Mouse (Mus musculus) kidney, embryonic 14.5 days (tissue): ENCODE measurements at regions not wholly inside any gene's neighbourhood (a gene's known extent, or its start where the extent isn't known, plus 50 kb on each side); places are given as distances from the start of the nearest gene placed in this dataset.

Experiments used
- ATAC-seq: fragments of 200-750 bp; cut with Nextera tagmentation; 2 replicates; pipeline ENCODE4 v1.8.0; 2017; ENCODE audit warnings: moderate number of reproducible peaks, mild to moderate bottlenecking, moderate TSS enrichment, moderate library complexity; ENCODE audit not compliant: low FRiP score, low TSS enrichment
- H3K27ac ChIP-seq: fragments of 300-500 bp; sonication (generic); 2 replicates; pipeline ENCODE4 v1.5.1; 2014; ENCODE audit warnings: low read depth, mild to moderate bottlenecking, low read length, moderate library complexity, mixed read lengths
- H3K27me3 ChIP-seq: fragments of 300-500 bp; sonication (generic); 2 replicates; pipeline ENCODE4 v1.6.1; 2014; ENCODE audit warnings: mild to moderate bottlenecking, low read length; ENCODE audit not compliant: control insufficient read depth, insufficient read depth
- H3K36me3 ChIP-seq: fragments of 300-500 bp; sonication (generic); 2 replicates; pipeline ENCODE4 v1.6.1; 2014; ENCODE audit warnings: low read length, mixed read lengths; ENCODE audit not compliant: control insufficient read depth, insufficient read depth
- H3K4me1 ChIP-seq: fragments of 300-500 bp; sonication (generic); 2 replicates; pipeline ENCODE4 v1.6.1; 2014; ENCODE audit warnings: low read length, mixed read lengths; ENCODE audit not compliant: control insufficient read depth, insufficient read depth
- H3K4me2 ChIP-seq: fragments of 300-500 bp; sonication (generic); replicated peaks from 2 replicates; pipeline ENCODE4 v1.6.1; 2014; ENCODE audit warnings: low read depth, mild to moderate bottlenecking, low read length
- H3K4me3 ChIP-seq: fragments of 300-500 bp; sonication (generic); 2 replicates; pipeline ENCODE4 v1.5.1; 2014; ENCODE audit warnings: mild to moderate bottlenecking, low read length
- H3K9ac ChIP-seq: fragments of 300-500 bp; sonication (generic); 2 replicates; pipeline ENCODE4 v1.6.1; 2014; ENCODE audit warnings: low read depth, mild to moderate bottlenecking, low read length, moderate library complexity
- H3K9me3 ChIP-seq: fragments of 300-500 bp; sonication (generic); 2 replicates; pipeline ENCODE4 v1.6.1; 2016; ENCODE audit warnings: low read length; ENCODE audit not compliant: control insufficient read depth
- WGBS: fragments of 180-500 bp; shearing (Covaris S2); extraction: QIAGEN DNeasy Blood & Tissue Kit; methylation state at CpG from one replicate; pipeline ENCODE4 v1.1.7; 2014; 5-methylcytosine and 5-hydroxymethylcytosine counted together

- no peaks in the 10 kb centered on the region for H3K4me1 ChIP-seq
- no peak overlapping the region for H3K4me2 ChIP-seq
- 0 out of 2 replicates have a peak, but pooled peaks have one; percentile 43 for ATAC-seq
- no peak overlapping the region for H3K4me3 ChIP-seq
- no peak overlapping the region for H3K9ac ChIP-seq
- H3K27me3 ChIP-seq, result no peaks in the 10 kb centered on the region
- no peak overlapping the region for H3K27ac ChIP-seq
- no peaks in the 10 kb centered on the region for H3K36me3 ChIP-seq
- 10% methylated on average over 8 of the region's 8 CpGs for WGBS
- no peaks in the 10 kb centered on the region for H3K9me3 ChIP-seq
Measured at GRCm38 (mm10) chr4:131656034-131656433, 182.1 kb downstream of the Ptpru start.

GRCm38 (mm10) chr4:131657922-131658321 lies 180.2 kb downstream of the Ptpru start:
- no peak for ATAC-seq
- no peaks in the 10 kb centered on the region for H3K27me3 ChIP-seq
- H3K36me3 ChIP-seq, result no peaks in the 10 kb centered on the region
- H3K4me1 ChIP-seq, result no peaks in the 10 kb centered on the region
- H3K4me3 ChIP-seq, result no peak overlapping the region
- H3K27ac ChIP-seq, result no peak overlapping the region
- no peak overlapping the region for H3K4me2 ChIP-seq
- no peak overlapping the region for H3K9ac ChIP-seq
- 11% methylated on average over 10 of the region's 10 CpGs for WGBS
- no peaks in the 10 kb centered on the region for H3K9me3 ChIP-seq

DNA sequence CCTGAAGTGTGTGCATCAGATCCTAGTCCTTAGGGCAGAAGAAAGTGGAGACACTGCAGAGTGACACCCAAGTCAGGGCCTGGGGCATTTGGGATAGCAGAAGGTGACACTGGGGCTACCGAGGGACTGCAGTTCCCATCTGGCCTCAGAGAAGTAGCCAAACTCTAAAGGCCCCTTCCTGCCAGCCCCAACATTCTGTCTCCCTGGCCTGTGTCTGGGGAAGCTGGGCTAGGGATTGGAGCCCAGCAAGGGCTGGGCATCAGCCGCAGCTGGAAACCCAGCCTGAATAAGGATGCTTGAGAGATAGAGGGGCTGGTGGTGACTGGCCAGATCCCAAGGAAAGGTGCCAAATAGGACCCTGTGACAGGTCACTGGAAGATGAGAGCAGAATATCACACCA lies 177.2 kb downstream of the Ptpru start:
- ATAC-seq, result no peak
- Histone ChIP-seq H3K4me2 (no peak overlapping the region), H3K9me3 (no peaks in the 10 kb centered on the region), H3K9ac (no peak overlapping the region), H3K36me3 (no peaks in the 10 kb centered on the region), H3K4me3 (no peak overlapping the region), H3K27ac (no peak overlapping the region), H3K4me1 (no peaks in the 10 kb centered on the region), H3K27me3 (no peaks in the 10 kb centered on the region)
- 84% methylated on average over 2 of the region's 2 CpGs for WGBS

- WGBS, result 39% methylated on average over 11 of the region's 11 CpGs
- Histone ChIP-seq H3K9me3 (no peaks in the 10 kb centered on the region), H3K9ac (no peak overlapping the region), H3K4me1 (no peaks in the 10 kb centered on the region), H3K27ac (no peak overlapping the region), H3K27me3 (no peaks in the 10 kb centered on the region), H3K4me3 (no peak overlapping the region), H3K4me2 (no peak overlapping the region), H3K36me3 (no peaks in the 10 kb centered on the region)
- no peak for ATAC-seq
Measured at GRCm38 (mm10) chr4:131671784-131672515, 166.1 kb downstream of the Ptpru start.

DNA sequence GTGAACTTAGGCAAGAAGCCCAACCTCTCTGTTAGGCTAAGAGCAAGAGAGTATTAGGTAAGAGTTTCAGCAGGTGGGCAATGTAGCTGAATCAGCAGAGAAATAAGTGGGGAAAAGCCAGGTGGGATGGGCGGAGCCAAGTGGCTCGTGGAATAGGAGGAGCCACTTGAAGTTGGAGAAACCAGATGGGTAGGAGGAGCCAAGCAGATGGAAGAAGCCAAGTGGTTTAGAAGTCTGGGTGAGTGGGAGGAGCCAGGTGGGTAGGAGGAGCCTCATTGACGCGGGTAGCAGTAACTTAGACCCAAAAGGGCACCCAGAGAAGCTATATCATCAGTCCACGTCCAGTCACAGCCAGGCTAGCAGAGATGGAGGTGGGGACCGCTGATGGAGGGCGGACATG lies 160.1 kb downstream of the Ptpru start:
- Histone ChIP-seq H3K27ac (no peak overlapping the region), H3K4me3 (no peak overlapping the region), H3K4me1 (no peaks in the 10 kb centered on the region), H3K36me3 (no peaks in the 10 kb centered on the region), H3K27me3 (no peaks in the 10 kb centered on the region), H3K9ac (no peak overlapping the region), H3K4me2 (no peak overlapping the region), H3K9me3 (no peaks in the 10 kb centered on the region)
- ATAC-seq, result no peak
- 85% methylated on average over 7 of the region's 7 CpGs for WGBS

DNA sequence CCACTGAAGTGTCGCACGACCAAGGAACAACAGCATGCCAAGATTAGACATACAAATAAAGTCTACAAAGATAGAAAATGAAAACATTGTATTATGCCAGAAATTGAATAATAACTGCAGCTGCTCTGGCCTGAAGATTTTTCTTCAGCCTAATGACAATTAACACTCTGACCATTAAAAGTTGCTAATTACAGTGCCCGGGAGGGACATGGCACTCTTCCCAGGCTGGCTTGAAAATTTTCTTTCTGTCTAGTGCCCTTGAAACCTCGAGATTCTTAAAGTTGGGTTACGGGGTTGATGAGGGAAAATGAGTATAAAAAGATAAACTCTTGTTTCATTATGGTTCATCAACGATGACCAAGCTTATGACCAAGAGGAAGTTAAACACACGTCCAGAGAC lies 154.9 kb downstream of the Ptpru start:
- WGBS, result 84% methylated on average over 7 of the region's 7 CpGs
- Histone ChIP-seq H3K4me3 (no peak overlapping the region), H3K36me3 (no peaks in the 10 kb centered on the region), H3K27me3 (no peaks in the 10 kb centered on the region), H3K9me3 (no peaks in the 10 kb centered on the region), H3K27ac (no peak overlapping the region), H3K9ac (no peak overlapping the region), H3K4me2 (no peak overlapping the region), H3K4me1 (no peaks in the 10 kb centered on the region)
- ATAC-seq, result no peak

- H3K4me2 ChIP-seq, result no peak overlapping the region
- H3K9me3 ChIP-seq, result no peaks in the 10 kb centered on the region
- ATAC-seq, result no peak
- no peaks in the 10 kb centered on the region for H3K36me3 ChIP-seq
- no peak overlapping the region for H3K27ac ChIP-seq
- no peaks in the 10 kb centered on the region for H3K4me1 ChIP-seq
- no peak overlapping the region for H3K9ac ChIP-seq
- H3K27me3 ChIP-seq, result no peaks in the 10 kb centered on the region
- WGBS, result 95% methylated on average over 4 of the region's 4 CpGs
- no peak overlapping the region for H3K4me3 ChIP-seq
Measured at GRCm38 (mm10) chr4:131685544-131685943, 152.5 kb downstream of the Ptpru start.

DNA sequence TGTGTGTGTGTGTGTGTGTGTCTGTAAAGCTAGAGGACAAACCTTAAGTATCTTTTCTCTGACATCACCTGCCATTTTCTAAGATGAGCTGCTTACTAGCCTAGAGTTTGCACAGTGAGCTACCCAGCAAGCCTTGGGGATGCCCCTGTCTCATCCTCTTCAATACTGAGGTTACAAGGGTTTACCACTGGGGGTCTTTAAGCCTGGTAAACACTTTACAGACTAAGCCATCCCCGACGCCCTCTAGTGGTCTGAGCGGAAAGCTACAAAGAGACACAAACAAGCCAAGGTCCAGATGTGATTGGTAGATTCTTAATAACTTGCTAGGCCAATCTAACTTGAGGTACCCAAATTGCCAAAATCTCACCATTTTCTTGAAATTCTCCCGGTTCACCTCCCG lies 143.9 kb downstream of the Ptpru start:
- no peak overlapping the region for H3K9ac ChIP-seq
- H3K4me3 ChIP-seq, result no peak overlapping the region
- no peak overlapping the region for H3K27ac ChIP-seq
- ATAC-seq, result no peak
- 0 out of 2 replicates have a peak, but pooled peaks cover 3% of the 10 kb centered on the region for H3K4me1 ChIP-seq
- 10% methylated on average over 5 of the region's 5 CpGs for WGBS
- no peaks in the 10 kb centered on the region for H3K9me3 ChIP-seq
- no peak overlapping the region for H3K4me2 ChIP-seq
- H3K36me3 ChIP-seq, result no peaks in the 10 kb centered on the region
- H3K27me3 ChIP-seq, result no peaks in the 10 kb centered on the region

DNA sequence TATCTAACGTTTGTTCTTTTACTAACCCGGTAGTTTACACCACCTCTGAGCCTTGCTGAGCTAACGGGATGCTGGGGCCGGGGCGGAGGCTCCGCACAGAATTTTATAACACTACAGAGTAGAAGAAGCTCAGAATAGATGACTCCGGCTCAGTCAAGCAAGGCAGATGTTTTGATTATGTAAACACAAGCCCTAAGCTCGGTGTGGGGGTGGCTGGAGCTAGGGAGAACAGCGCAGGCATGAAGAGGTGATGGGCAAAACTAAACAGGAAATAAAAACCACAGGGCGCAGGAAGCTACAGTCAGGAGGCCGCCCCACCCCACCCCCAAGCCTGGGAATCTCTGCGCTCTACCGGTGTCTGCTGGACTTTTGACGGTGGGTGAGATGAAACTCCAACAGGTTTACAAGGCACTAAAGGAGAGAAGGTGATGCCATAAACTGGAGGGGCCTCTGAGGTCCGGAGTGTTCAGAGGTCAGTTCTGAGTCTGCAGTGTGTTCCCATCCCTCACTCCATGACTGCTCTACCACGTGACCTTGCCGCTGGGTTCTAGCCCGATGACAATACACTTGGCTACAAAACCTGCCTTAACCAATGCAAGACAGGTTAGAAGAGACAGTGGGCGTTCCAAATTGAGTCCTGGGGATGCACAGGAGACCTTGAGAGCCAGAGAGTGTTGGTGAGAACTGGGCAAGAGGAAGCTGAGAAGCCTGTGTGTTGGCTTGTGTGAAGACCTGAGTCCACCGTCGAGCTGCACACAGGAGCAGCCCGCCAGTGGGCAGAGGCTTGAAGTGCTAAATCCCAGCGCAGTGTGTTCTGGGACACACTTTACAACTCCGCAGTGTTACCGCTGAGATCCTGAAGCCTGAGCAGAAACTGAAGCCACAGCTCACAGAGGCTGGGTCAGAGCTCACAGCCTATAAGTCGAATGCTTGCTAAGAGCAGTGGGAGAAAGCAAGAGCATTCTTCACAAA lies 141.9 kb downstream of the Ptpru start:
- no peak for ATAC-seq

More for the DNA sequence above, 141.9 kb downstream of the Ptpru start:
- H3K27ac ChIP-seq, result no peak overlapping the region
- H3K27me3 ChIP-seq, result no peaks in the 10 kb centered on the region
- WGBS, result 48% methylated on average over 26 of the region's 26 CpGs
- H3K4me1 ChIP-seq, result 0 out of 2 replicates have a peak, but pooled peaks cover 3% of the 10 kb centered on the region
- H3K9ac ChIP-seq, result no peak overlapping the region
- H3K36me3 ChIP-seq, result no peaks in the 10 kb centered on the region
- H3K9me3 ChIP-seq, result no peaks in the 10 kb centered on the region
- H3K4me2 ChIP-seq, result no peak overlapping the region; the same call in 1 of the 2 replicates
- no peak overlapping the region for H3K4me3 ChIP-seq
